Mouse (Mus musculus): ENCODE results near the gene Rpl18.

Rpl18 gene

DNA sequence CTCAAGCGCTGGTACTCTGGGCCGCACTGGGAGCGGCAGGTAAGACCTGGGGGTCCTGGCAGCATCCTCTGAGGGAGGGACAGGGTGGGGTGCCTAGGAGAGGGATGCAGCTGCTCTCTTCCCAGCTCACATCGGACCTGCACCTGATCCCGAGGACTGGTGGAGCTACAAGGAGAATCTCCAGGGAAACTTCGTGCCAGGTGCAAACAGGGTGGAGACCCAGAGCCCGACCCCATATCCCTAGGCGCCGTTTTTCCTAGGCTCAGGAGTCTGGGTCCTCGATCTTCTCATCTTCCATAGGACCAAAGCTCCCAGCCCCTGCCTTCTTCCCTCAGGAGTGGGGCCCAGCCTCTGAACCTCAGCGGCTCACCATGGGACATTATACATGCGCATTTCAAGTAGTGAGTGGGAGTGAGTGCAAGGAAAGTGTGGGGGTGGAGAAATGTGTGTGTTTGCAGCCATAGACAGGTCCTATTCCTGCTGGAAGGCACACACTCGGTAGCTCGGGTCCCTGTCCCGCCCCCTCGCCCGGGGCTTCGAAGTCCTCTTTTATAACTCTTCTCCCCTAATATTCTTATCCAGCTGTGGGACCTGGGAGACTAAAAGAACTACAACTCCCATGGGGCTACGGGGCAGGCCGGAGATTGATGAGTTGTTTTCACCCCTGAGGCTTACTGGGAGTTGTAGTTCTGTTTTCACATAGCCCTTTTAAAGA is 14.8 kb upstream of the Rpl18 start:
- peak in 1 of 2 experiments; percentile 74 for DNase-seq (ENCODE audit: low spot score in 2 of 2)

DNA sequence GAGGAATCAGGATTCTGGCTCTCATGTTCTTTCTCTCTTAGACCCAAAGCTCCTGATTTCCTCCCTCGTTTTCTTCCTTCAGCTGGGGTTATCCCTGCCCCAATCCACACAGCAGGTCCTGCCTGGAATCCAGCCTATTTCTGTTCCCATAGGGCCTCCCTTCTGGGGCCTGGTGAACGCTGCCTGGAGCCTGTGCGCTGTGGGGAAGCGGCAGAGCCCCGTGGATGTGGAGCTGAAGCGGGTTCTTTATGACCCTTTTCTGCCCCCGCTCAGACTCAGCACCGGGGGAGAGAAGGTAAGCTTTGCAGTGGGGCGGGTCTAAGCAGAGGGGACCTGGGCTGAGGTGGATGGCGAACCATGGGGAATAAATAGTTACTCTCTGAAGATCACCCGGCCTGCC is 14.2 kb upstream of the Rpl18 start:
- no peak for DNase-seq (ENCODE audit: low spot score in 2 of 2)

GRCm38 (mm10) chr7:45701607-45702006 is 13.7 kb upstream of the Rpl18 start:
- no peak for DNase-seq (ENCODE audit: low spot score in 2 of 2)

GRCm38 (mm10) chr7:45702316-45702715 is 12.9 kb upstream of the Rpl18 start:
- DNase-seq (ENCODE audit: low spot score in 2 of 2) = no peak

GRCm38 (mm10) chr7:45702809-45703520 is 12.3 kb upstream of the Rpl18 start:
- no peak for DNase-seq (ENCODE audit: low spot score in 2 of 2)

DNA sequence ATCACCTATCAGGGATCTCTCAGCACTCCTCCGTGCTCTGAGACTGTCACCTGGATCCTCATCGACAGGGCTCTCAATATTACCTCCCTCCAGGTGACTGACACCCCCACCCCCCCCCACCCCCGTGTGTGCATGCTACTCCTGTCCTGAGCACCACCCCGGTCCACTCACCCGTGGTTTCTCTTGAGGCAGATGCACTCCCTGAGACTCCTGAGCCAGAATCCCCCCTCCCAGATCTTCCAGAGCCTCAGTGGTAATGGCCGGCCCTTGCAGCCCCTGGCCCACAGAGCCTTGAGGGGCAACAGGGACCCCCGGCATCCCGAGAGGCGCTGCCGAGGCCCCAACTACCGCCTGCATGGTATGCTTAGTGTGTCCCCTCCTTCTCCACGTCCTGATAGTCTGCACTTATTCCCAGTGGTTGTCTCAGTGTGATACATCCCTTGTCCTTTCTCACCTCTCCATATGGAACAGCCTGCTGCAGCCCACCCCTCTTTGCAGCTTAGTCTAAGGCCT is 11.7 kb upstream of the Rpl18 start:
- DNase-seq (ENCODE audit: low spot score in 2 of 2) = no peak

DNA sequence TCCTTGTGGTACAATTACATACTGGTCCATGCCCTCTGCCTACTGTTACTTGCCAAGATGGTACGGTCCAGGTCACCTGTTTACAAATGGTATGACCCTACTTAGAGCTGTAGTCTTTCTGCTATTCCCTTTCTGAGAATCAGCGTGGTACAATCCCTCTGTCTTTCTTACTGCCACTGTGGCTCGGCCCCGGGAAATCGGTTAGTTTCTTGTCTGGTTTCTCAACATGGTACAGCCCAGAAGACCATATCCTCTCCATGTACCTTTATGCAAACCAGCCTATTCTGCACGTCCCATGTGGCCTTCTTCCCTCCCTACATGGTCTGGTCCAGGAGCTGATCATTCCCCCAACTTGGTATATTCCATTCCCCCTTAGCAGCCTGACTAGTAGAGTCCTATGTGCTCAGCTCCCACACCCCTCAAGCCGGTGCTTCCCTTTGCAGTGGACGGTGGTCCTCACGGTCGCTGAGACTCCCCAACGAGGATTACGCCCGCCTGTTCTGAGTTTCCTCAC is 11.2 kb upstream of the Rpl18 start:
- peak; percentile 38 to 59 for DNase-seq (ENCODE audit: low spot score in 2 of 2)

- DNase-seq (ENCODE audit: low spot score in 2 of 2) = peak; percentile 78 to 93
These were observed 10.4 kb upstream of the Rpl18 start, which contains the start of gene Dbp for GRCm38 (mm10) chr7:45704730-45705442. Gene Dbp (plus strand): TSS chr7:45705088.

DNA sequence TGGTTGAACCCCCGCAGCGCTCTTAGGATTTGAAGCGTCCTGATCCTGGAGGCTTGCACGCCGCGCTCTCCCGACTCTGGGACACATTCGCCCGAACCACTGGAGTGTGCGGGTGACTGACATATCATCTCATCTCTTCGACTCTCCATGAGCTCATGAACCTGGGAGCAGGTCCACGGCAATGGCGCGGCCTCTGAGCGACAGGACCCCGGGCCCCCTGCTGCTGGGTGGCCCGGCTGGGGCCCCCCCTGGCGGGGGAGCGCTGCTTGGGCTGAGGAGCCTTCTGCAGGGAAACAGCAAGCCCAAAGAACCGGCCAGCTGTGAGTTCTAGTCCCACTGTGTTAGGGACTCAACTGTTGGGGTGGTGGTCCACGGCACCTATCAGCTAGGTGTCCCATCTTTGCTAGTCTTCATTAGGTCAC is 9.8 kb upstream of the Rpl18 start:
- DNase-seq (ENCODE audit: low spot score in 2 of 2) = no peak

DNA sequence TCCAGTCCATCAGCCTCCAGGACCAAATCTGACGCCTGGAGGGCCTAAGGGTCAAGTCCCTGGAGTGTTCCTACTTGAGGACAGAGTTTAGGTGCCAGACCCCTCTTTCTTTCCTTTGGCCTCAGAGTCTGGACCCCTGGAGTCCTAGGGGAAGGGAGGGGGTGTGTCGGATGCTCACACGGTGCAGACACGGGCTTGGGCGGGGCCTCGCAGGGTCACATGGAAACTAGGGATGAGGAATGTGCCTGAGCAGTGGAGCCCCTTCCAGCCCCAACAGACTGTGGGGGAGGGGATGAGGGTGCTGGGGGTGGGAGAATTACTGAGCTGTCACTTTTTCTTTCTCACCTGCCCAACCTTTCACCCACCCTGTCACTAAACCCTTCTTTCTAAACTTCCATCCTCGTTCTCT is 9.4 kb upstream of the Rpl18 start:
- peak; percentile 42 to 66 for DNase-seq (ENCODE audit: low spot score in 2 of 2)

GRCm38 (mm10) chr7:45706721-45707241 is 8.5 kb upstream of the Rpl18 start:
- DNase-seq (ENCODE audit: low spot score in 2 of 2) = peak; percentile 73 to 88

GRCm38 (mm10) chr7:45707375-45707967 is 7.8 kb upstream of the Rpl18 start:
- peak; percentile 72 to 89 for DNase-seq (ENCODE audit: low spot score in 2 of 2)

DNA sequence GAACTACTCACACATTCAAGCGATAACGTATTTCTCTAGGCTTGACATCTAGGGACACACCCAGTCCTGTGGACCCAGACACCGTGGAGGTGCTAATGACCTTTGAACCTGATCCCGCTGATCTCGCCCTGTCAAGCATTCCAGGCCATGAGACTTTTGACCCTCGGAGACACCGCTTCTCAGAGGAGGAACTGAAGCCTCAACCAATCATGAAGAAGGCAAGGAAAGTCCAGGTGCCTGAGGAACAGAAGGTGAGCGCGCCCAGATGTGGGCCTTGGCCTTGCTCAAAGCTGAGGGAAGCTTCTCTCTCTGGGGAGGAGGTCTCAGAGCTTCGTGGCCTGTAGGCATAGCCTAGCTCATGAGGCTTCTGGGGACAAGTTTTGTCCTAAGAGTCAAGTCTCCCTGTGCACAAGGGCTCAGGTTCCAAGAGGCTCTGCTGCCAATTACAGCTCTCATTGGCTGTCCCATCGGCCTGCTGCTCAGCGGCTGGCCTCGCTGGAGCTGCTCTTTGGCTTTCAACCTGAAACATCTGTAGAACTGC is 7.0 kb upstream of the Rpl18 start:
- DNase-seq (ENCODE audit: low spot score in 2 of 2) = no peak

- DNase-seq (ENCODE audit: low spot score in 2 of 2) = no peak
These were observed 6.2 kb upstream of the Rpl18 start for GRCm38 (mm10) chr7:45709036-45709435.

DNA sequence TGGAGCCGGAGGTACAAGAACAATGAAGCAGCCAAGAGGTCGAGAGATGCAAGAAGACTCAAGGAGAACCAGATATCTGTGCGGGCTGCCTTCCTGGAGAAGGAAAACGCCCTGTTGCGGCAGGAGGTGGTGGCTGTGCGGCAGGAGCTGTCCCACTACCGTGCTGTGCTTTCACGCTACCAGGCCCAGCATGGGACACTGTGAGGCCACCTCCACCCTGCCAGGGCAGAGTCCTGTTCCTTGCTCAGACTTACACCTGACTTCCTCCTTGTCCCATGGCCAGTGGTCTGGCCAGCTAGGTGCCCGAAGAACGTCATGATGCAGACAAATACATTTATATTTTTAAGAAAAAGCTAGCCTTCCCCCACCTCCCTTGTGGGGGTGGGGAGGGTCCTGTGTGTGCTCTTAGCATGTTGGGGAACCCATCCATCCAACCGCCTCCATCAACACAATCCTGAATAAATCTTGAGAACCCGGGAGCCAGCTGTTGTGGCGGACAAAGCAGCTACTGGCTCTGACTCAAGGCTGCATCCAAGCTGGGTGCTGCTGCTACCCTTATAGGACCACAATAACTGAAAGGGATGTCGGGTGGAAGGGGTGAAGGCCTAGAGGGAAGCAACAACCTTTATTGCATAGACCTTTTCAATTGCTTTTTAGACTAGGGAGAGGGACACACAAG is 5.4 kb upstream of the Rpl18 start:
- no peak for DNase-seq (ENCODE audit: low spot score in 2 of 2)

- DNase-seq (ENCODE audit: low spot score in 2 of 2) = no peak
These were observed 4.6 kb upstream of the Rpl18 start for GRCm38 (mm10) chr7:45710477-45711191.

- no peak for DNase-seq (ENCODE audit: low spot score in 2 of 2)
These were observed 3.8 kb upstream of the Rpl18 start for GRCm38 (mm10) chr7:45711316-45712021.

DNA sequence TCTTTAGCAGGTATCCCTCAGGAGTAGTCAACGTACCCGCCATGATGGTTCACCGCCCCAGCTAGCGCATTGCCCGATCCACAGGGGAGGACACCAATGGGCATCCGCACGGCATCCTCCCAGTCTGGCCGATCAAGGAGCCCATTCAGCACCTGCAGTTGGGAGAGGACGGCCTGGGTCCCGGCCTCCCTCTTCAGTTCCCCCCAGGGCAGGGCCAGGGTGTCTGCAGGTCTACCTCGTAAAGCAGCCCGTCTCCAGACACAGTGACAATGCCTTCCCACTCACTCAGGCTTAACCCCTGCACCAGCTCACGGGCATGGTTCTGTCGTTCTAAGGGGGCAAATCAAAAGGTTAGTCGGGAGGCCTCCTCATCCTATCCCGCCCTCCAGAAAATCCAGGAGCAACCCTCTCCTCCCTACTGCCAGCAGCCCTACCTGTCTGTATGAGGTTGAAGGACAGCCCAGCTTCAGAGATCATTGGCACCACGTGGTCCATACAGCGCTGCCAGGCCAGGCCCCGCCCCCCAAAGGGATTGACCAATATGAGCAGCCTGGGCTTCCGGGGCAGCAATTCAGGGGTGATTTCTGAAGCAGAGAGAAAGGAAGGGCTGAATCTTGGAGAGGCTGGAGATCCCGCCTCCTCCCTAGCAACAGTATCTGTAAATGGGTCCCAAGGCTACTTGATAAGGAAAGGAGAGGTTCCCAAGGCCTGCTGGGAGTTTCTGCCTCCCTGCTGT is 3.1 kb upstream of the Rpl18 start:
- no peak for DNase-seq (ENCODE audit: low spot score in 2 of 2)

DNA sequence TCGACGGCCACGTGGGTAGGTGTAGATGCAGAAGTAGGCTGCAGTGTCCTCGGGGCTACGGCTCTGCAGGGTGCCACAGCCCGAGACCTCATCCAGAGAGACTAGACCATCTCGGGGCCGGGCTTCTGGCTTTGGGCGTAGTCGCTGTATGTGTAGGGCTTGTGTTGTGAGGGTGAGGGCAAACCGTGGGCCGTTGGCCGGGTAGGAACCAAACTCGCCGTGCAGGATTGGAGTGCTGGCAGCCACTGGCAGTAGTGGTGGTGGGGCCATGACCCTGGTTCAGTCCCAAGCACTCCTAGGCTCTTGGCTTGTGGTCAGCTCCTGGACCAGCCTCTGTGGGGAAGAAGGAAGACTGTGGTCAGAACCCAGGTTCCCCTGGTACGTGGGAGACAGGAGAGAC is 1.9 kb upstream of the Rpl18 start:
- DNase-seq (ENCODE audit: low spot score in 2 of 2) = no peak
